Mouse (Mus musculus) stomach, embryonic 14.5 days (tissue): ENCODE data around the gene Ipcef1. TPM values are rescaled to one million over a fixed set of nuclear protein-coding genes. Genes with fewer than 3 reads are reported as not detected.

Experiments
- ATAC-seq: fragments of 200-750 bp; cut with Nextera tagmentation; 2 replicates; pipeline ENCODE4 v1.8.0; 2017; ENCODE audit warnings: low read depth, moderate TSS enrichment; ENCODE audit not compliant: insufficient number of reproducible peaks, insufficient read depth, low FRiP score
- H3K27ac ChIP-seq: fragments of 300-500 bp; sonication (generic); 2 replicates; pipeline ENCODE4 v1.5.1; 2014; ENCODE audit warnings: mild to moderate bottlenecking, low read length, moderate library complexity, mixed read lengths
- H3K27me3 ChIP-seq: fragments of 300-500 bp; sonication (generic); 2 replicates; pipeline ENCODE4 v1.6.1; 2014; ENCODE audit warnings: low read length, control low read depth, mixed read lengths; ENCODE audit not compliant: control insufficient read depth, insufficient read depth
- H3K36me3 ChIP-seq: fragments of 300-500 bp; sonication (generic); 2 replicates; pipeline ENCODE4 v1.6.1; 2014; ENCODE audit warnings: mild to moderate bottlenecking, control low read depth, low read length, moderate library complexity, mixed read lengths; ENCODE audit not compliant: control insufficient read depth, insufficient read depth
- H3K4me1 ChIP-seq: fragments of 300-500 bp; sonication (generic); 2 replicates; pipeline ENCODE4 v1.6.1; 2014; ENCODE audit warnings: low read length, control low read depth, mixed read lengths; ENCODE audit not compliant: control insufficient read depth, insufficient read depth
- H3K4me2 ChIP-seq: fragments of 300-500 bp; sonication (generic); replicated peaks from 2 replicates; pipeline ENCODE4 v1.6.1; 2014; ENCODE audit warnings: low read depth, low read length, control low read depth
- H3K4me3 ChIP-seq: fragments of 300-500 bp; sonication (generic); 2 replicates; pipeline ENCODE4 v1.5.1; 2014; ENCODE audit warnings: low read depth, low read length, control low read depth
- H3K9ac ChIP-seq: fragments of 300-500 bp; sonication (generic); replicated peaks from 2 replicates; pipeline ENCODE4 v1.6.1; 2014; ENCODE audit warnings: low read depth, mild to moderate bottlenecking, control low read depth, low read length, moderate library complexity, mixed read lengths
- H3K9me3 ChIP-seq: fragments of 300-500 bp; sonication (generic); 2 replicates; pipeline ENCODE4 v1.6.1; 2016; ENCODE audit warnings: low read depth, low read length, control low read depth; ENCODE audit not compliant: control insufficient read depth
- WGBS: fragments of 180-500 bp; shearing (Covaris S2); extraction: QIAGEN DNeasy Blood & Tissue Kit; methylation state at CpG from one replicate; pipeline ENCODE4 v1.1.7; 2014; 5-methylcytosine and 5-hydroxymethylcytosine counted together
- polyA plus RNA-seq: library from polyadenylated mRNA; unstranded; fragments of >200 nt; fragmentation: Nextera tagmentation; extraction: Ambion mirVana; gene quantifications from 2 replicates; pipeline ENCODE4 v1.2.1, GENCODE M21; 2014

The Ipcef1 gene
- polyA plus RNA-seq, 1 experiment from 2014 or later: 1.0 TPM

GRCm38 (mm10) chr10:6996895-6997294 is 55.4 kb downstream of the Ipcef1 start:
- WGBS: 72% methylated on average over 3 of the region's 3 CpGs
- ATAC-seq: no peak

GRCm38 (mm10) chr10:6988555-6988954 is 63.7 kb downstream of the Ipcef1 start:
- ATAC-seq: no peak
- H3K4me2 ChIP-seq: no peak overlapping the region
- no peaks in the 10 kb centered on the region for H3K27me3 ChIP-seq
- H3K4me1 ChIP-seq: no peaks in the 10 kb centered on the region
- H3K4me3 ChIP-seq: no peak overlapping the region
- H3K9me3 ChIP-seq: no peaks in the 10 kb centered on the region
- no peaks in the 10 kb centered on the region for H3K36me3 ChIP-seq
- no peak overlapping the region for H3K27ac ChIP-seq
- H3K9ac ChIP-seq: no peak overlapping the region
- 71% methylated on average over 1 of the region's 1 CpGs for WGBS

More at GRCm38 (mm10) chr10:6996895-6997294, 55.4 kb downstream of the Ipcef1 start:
- Histone ChIP-seq H3K4me3 (no peak overlapping the region), H3K36me3 (no peaks in the 10 kb centered on the region), H3K27me3 (no peaks in the 10 kb centered on the region), H3K4me1 (no peaks in the 10 kb centered on the region), H3K4me2 (no peak overlapping the region), H3K9ac (no peak overlapping the region), H3K9me3 (no peaks in the 10 kb centered on the region), H3K27ac (no peak overlapping the region)

- no peak overlapping the region for H3K9ac ChIP-seq
- H3K4me2 ChIP-seq: no peak overlapping the region
- H3K4me1 ChIP-seq: no peaks in the 10 kb centered on the region
- no peak overlapping the region for H3K27ac ChIP-seq
- no peak for ATAC-seq
- H3K36me3 ChIP-seq: no peaks in the 10 kb centered on the region
- no peaks in the 10 kb centered on the region for H3K9me3 ChIP-seq
- H3K27me3 ChIP-seq: no peaks in the 10 kb centered on the region
- no peak overlapping the region for H3K4me3 ChIP-seq
- 74% methylated on average over 4 of the region's 4 CpGs for WGBS
Measured at GRCm38 (mm10) chr10:6987399-6988098, 64.7 kb downstream of the Ipcef1 start.

GRCm38 (mm10) chr10:6986246-6986645 is 66.0 kb downstream of the Ipcef1 start:
- H3K27me3 ChIP-seq: no peaks in the 10 kb centered on the region
- 91% methylated on average over 4 of the region's 4 CpGs for WGBS
- no peaks in the 10 kb centered on the region for H3K36me3 ChIP-seq
- no peak overlapping the region for H3K9ac ChIP-seq
- H3K4me1 ChIP-seq: no peaks in the 10 kb centered on the region
- no peak overlapping the region for H3K27ac ChIP-seq
- ATAC-seq: no peak
- H3K9me3 ChIP-seq: no peaks in the 10 kb centered on the region
- H3K4me3 ChIP-seq: no peak overlapping the region
- H3K4me2 ChIP-seq: no peak overlapping the region

- Histone ChIP-seq H3K4me3 (no peak overlapping the region), H3K4me1 (no peaks in the 10 kb centered on the region), H3K27me3 (no peaks in the 10 kb centered on the region), H3K9me3 (no peaks in the 10 kb centered on the region), H3K9ac (no peak overlapping the region), H3K27ac (no peak overlapping the region), H3K4me2 (no peak overlapping the region), H3K36me3 (no peaks in the 10 kb centered on the region)
- WGBS: 92% methylated on average over 2 of the region's 2 CpGs
- ATAC-seq: no peak
Measured at GRCm38 (mm10) chr10:6983431-6983830, 68.8 kb downstream of the Ipcef1 start.

- no peaks in the 10 kb centered on the region for H3K36me3 ChIP-seq
- whole genome bisulfite sequencing: 71% methylated on average over 2 of the region's 2 CpGs
Measured at GRCm38 (mm10) chr10:6982751-6983151, 69.5 kb downstream of the Ipcef1 start.

GRCm38 (mm10) chr10:6980236-6980635 is 72.0 kb downstream of the Ipcef1 start:
- H3K9me3 ChIP-seq: no peaks in the 10 kb centered on the region
- peak overlapping the region; percentile 7; the same call in 1 of the 2 replicates for H3K4me3 ChIP-seq
- H3K27me3 ChIP-seq: no peaks in the 10 kb centered on the region
- no peak overlapping the region; the same call in 1 of the 2 replicates for H3K9ac ChIP-seq
- 24% methylated on average over 6 of the region's 6 CpGs for WGBS
- H3K27ac ChIP-seq: no peak overlapping the region
- no peaks in the 10 kb centered on the region for H3K36me3 ChIP-seq
- no peaks in the 10 kb centered on the region for H3K4me1 ChIP-seq
- H3K4me2 ChIP-seq: peak overlapping the region; percentile 37
- no peak for ATAC-seq

More at GRCm38 (mm10) chr10:6982751-6983151, 69.5 kb downstream of the Ipcef1 start:
- no peaks in the 10 kb centered on the region for H3K9me3 ChIP-seq
- no peak overlapping the region for H3K9ac ChIP-seq
- no peak overlapping the region for H3K4me3 ChIP-seq
- H3K4me2 ChIP-seq: no peak overlapping the region
- H3K27me3 ChIP-seq: no peaks in the 10 kb centered on the region
- ATAC-seq: no peak
- H3K27ac ChIP-seq: no peak overlapping the region
- H3K4me1 ChIP-seq: no peaks in the 10 kb centered on the region

- peak overlapping the region; percentile 7; the same call in 1 of the 2 replicates for H3K4me3 ChIP-seq
- 54% methylated on average over 8 of the region's 8 CpGs for WGBS
Measured at GRCm38 (mm10) chr10:6979789-6980188, 72.5 kb downstream of the Ipcef1 start.

GRCm38 (mm10) chr10:6979216-6979615 is 73.1 kb downstream of the Ipcef1 start:
- no peaks in the 10 kb centered on the region for H3K9me3 ChIP-seq
- no peaks in the 10 kb centered on the region for H3K36me3 ChIP-seq
- no peak overlapping the region for H3K4me2 ChIP-seq
- no peaks in the 10 kb centered on the region for H3K27me3 ChIP-seq
- H3K4me1 ChIP-seq: no peaks in the 10 kb centered on the region
- H3K27ac ChIP-seq: no peak overlapping the region
- H3K4me3 ChIP-seq: no peak overlapping the region
- 81% methylated on average over 7 of the region's 7 CpGs for WGBS
- no peak for ATAC-seq
- H3K9ac ChIP-seq: no peak overlapping the region

More at GRCm38 (mm10) chr10:6979789-6980188, 72.5 kb downstream of the Ipcef1 start:
- no peak overlapping the region; the same call in 1 of the 2 replicates for H3K9ac ChIP-seq
- H3K9me3 ChIP-seq: no peaks in the 10 kb centered on the region
- no peak for ATAC-seq
- no peaks in the 10 kb centered on the region for H3K4me1 ChIP-seq
- H3K27ac ChIP-seq: no peak overlapping the region
- no peaks in the 10 kb centered on the region for H3K36me3 ChIP-seq
- peak overlapping the region; percentile 37 for H3K4me2 ChIP-seq
- no peaks in the 10 kb centered on the region for H3K27me3 ChIP-seq
